Comparison of ENCODE assay signal across 20 mouse cellular contexts in the genomic region with DNA sequence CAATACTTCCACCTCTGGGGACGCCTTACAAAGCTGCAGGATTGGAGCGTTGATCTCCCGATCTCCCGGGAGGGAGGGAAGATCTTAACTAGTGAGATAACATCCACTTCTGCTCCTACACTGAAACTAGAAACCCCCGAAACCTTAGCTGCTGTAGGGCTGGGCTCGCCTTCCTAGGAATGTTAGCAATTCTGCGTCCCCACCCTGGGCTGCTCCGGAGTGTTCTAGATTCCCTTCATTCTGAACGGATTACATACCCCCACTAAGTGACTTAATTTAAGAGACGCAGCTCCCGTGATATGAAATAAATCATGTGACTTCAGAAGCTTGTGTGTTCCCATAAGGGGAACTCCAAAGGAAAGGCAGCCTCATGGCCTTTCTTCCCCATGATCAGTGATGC.
DNase-seq lines count a peak whose midpoint lies in the region; ATAC-seq lines count a peak whose summit lies in the region.
"Had no signal": no experiment of that assay in that cellular context is flagged by ENCODE, and none has a peak within 500 bp of the region (broad histone marks: within the 10 kb centered on the region; RNA-seq: fewer than 3 reads in every experiment).

No protein-coding gene starts in this region.

- peaks cover 20% of the 10 kb centered on the region for H3K36me3 ChIP-seq in kidney, embryonic 16.5 days (ENCODE audit: insufficient read depth, low read length)
- H3K36me3 ChIP-seq in limb, embryonic 15.5 days, result peaks cover 27% of the 10 kb centered on the region
- H3K36me3 ChIP-seq: liver, embryonic 13.5 days had no signal

- H3K4me1 ChIP-seq in kidney, embryonic 16.5 days (ENCODE audit: insufficient read depth, low read length), result no peaks in the 10 kb centered on the region
- H3K4me1 ChIP-seq in limb, embryonic 15.5 days, result no peaks in the 10 kb centered on the region
- H3K4me1 ChIP-seq: liver, embryonic 13.5 days; neural tube, embryonic 13.5 days had no signal

- no peak for DNase-seq in kidney, postnatal 25 days
- DNase-seq in ES-CJ7 (ENCODE audit: low read depth, low spot score) (peak; percentile 50), R1 (ENCODE audit: low read depth, low spot score) (peak; percentile 76)
- DNase-seq in layer of hippocampus, postnatal 36 days, result no peak
- no peak for DNase-seq in cerebellum, adult 11 months
- DNase-seq: adrenal gland, postnatal 36 days; cerebellum, adult 9-11 months; gastrocnemius, postnatal 25 days; liver, embryonic 13.5 days; retina, postnatal 1 day; right cerebral cortex, postnatal 25 days; spleen, adult 18-20 months; thymus, postnatal 25 days had no signal

- no peaks in the 10 kb centered on the region for H3K9me3 ChIP-seq in kidney, embryonic 16.5 days (ENCODE audit: low read length)
- H3K9me3 ChIP-seq in limb, embryonic 15.5 days, result no peaks in the 10 kb centered on the region
- H3K9me3 ChIP-seq: liver, embryonic 13.5 days; neural tube, embryonic 13.5 days had no signal

- H3K9ac ChIP-seq in kidney, embryonic 16.5 days (replicated peaks; ENCODE audit: low read length), result no peak overlapping the region
- H3K9ac ChIP-seq in limb, embryonic 15.5 days, result no peak overlapping the region
- H3K9ac ChIP-seq: liver, embryonic 13.5 days; neural tube, embryonic 13.5 days had no signal

- 44% methylated on average over 11 of the region's 11 CpGs for WGBS in kidney, embryonic 16.5 days
- WGBS in limb, embryonic 15.5 days, result 61% methylated on average over 11 of the region's 11 CpGs

- H3K27me3 ChIP-seq in kidney, embryonic 16.5 days (ENCODE audit: insufficient read depth, low read length), result no peaks in the 10 kb centered on the region
- H3K27me3 ChIP-seq in limb, embryonic 15.5 days, result no peaks in the 10 kb centered on the region
- H3K27me3 ChIP-seq: liver, embryonic 13.5 days; neural tube, embryonic 13.5 days had no signal

- no peak overlapping the region for H3K4me2 ChIP-seq in kidney, embryonic 16.5 days (replicated peaks; ENCODE audit: low read depth, low read length)
- no peak overlapping the region for H3K4me2 ChIP-seq in limb, embryonic 15.5 days
- H3K4me2 ChIP-seq: liver, embryonic 13.5 days; neural tube, embryonic 13.5 days had no signal

- H3K4me3 ChIP-seq in kidney, embryonic 16.5 days (ENCODE audit: low read length), result no peak overlapping the region
- H3K4me3 ChIP-seq in limb, embryonic 15.5 days, result no peak overlapping the region
- H3K4me3 ChIP-seq: liver, embryonic 13.5 days; myocyte; neural tube, embryonic 13.5 days had no signal

- peak; percentile 57; the same call in 1 of the 2 replicates for ATAC-seq in kidney, embryonic 16.5 days (ENCODE audit: low FRiP score, low TSS enrichment)
- ATAC-seq in limb, embryonic 15.5 days (ENCODE audit: insufficient number of reproducible peaks, low FRiP score, low TSS enrichment, low read depth), result 0 out of 2 replicates have a peak, but pooled peaks have one; percentile 67
- ATAC-seq: hindbrain, embryonic 16.5 days; intestine, postnatal 0 days; midbrain, embryonic 16.5 days had no signal

- H3K27ac ChIP-seq in kidney, embryonic 16.5 days (ENCODE audit: low read length), result no peak overlapping the region
- no peak overlapping the region for H3K27ac ChIP-seq in limb, embryonic 15.5 days
- H3K27ac ChIP-seq: liver, embryonic 13.5 days; neural tube, embryonic 13.5 days had no signal

Comparison
In these comparisons a context has a peak if more than half of its experiments do, and no peak if none do; other contexts are left out.
1. DNase-seq: peak in ES-CJ7 (single experiment) and R1 (single experiment); none in kidney, postnatal 25 days (0 of 2), layer of hippocampus, postnatal 36 days (0 of 2) and cerebellum, adult 11 months (single experiment).